36 mouse cellular contexts compared by ENCODE assay signal in genomic region chr1:78168796-78169195, GRCm38 (mm10). TPM values are rescaled to one million over a fixed set of nuclear protein-coding genes. Genes with fewer than 3 reads are reported as not detected.
DNase-seq lines count a peak whose midpoint lies in the region; ATAC-seq lines count a peak whose summit lies in the region.
"Had no signal": no experiment of that assay in that cellular context is flagged by ENCODE, and none has a peak within 500 bp of the region (broad histone marks: within the 10 kb centered on the region; RNA-seq: fewer than 3 reads in every experiment).

No protein-coding gene starts in this region.

- H3K36me3 ChIP-seq in hindbrain, embryonic 11.5 days (ENCODE audit: control insufficient read depth, insufficient read depth, low read length), result no peaks in the 10 kb centered on the region
- H3K36me3 ChIP-seq in hindbrain, embryonic 13.5 days, result no peaks in the 10 kb centered on the region
- no peaks in the 10 kb centered on the region for H3K36me3 ChIP-seq in neural tube, embryonic 12.5 days
- no peaks in the 10 kb centered on the region for H3K36me3 ChIP-seq in midbrain, embryonic 13.5 days
- H3K36me3 ChIP-seq: embryonic facial prominence, embryonic 15.5 days; heart, embryonic 10.5 days; heart, embryonic 15.5 days had no signal

- no peak overlapping the region for H3K4me3 ChIP-seq in hindbrain, embryonic 11.5 days (ENCODE audit: low read depth, low read length)
- no peak overlapping the region for H3K4me3 ChIP-seq in hindbrain, embryonic 13.5 days
- no peak overlapping the region for H3K4me3 ChIP-seq in neural tube, embryonic 12.5 days
- no peak overlapping the region for H3K4me3 ChIP-seq in midbrain, embryonic 13.5 days (replicated peaks)
- H3K4me3 ChIP-seq: embryonic facial prominence, embryonic 15.5 days; forebrain, embryonic 13.5 days; heart, embryonic 10.5 days; heart, embryonic 15.5 days; myocyte had no signal

- no peak overlapping the region for H3K9ac ChIP-seq in hindbrain, embryonic 11.5 days (ENCODE audit: low read depth, low read length)
- no peak overlapping the region for H3K9ac ChIP-seq in hindbrain, embryonic 13.5 days
- no peak overlapping the region for H3K9ac ChIP-seq in neural tube, embryonic 12.5 days
- H3K9ac ChIP-seq in midbrain, embryonic 13.5 days (replicated peaks), result no peak overlapping the region
- H3K9ac ChIP-seq: embryonic facial prominence, embryonic 15.5 days; forebrain, embryonic 13.5 days; heart, embryonic 15.5 days; liver, embryonic 14.5 days had no signal

- DNase-seq in embryo, embryonic 10 days (ENCODE audit: low spot score), result peak; percentile 59
- no peak for DNase-seq in embryo, embryonic 9.5 days (ENCODE audit: extremely low spot score)
- peak; percentile 60 for DNase-seq in hindbrain, embryonic 11.5 days (ENCODE audit: low spot score)
- DNase-seq in neural tube, embryonic 10.5 days (ENCODE audit: extremely low spot score, low spot score), result no peak
- no peak for DNase-seq in left cerebral cortex, postnatal 36 days (ENCODE audit: low spot score in 2 of 2)
- DNase-seq: adrenal gland, adult 2 months; adrenal gland, postnatal 36 days; cerebellum, postnatal 14 days; gastrocnemius, postnatal 14 days; heart, postnatal 36 days; kidney, adult 8-10 months; kidney, postnatal 10 days; layer of hippocampus, postnatal 36 days; liver; lung, adult 2 months; lung, postnatal 10 days; right cerebral cortex, adult 18-20 months; spleen, adult 18-20 months; thymus, adult 18-20 months; thymus, postnatal 25 days had no signal

- intact Hi-C loops in left cerebral cortex, postnatal 36 days (cut with DNase I), result no loop called here

- peak overlapping the region; percentile 17; the same call in 1 of the 2 replicates for H3K4me2 ChIP-seq in hindbrain, embryonic 11.5 days (replicated peaks; ENCODE audit: low read depth, low read length)
- no peak overlapping the region for H3K4me2 ChIP-seq in hindbrain, embryonic 13.5 days
- peak overlapping the region; percentile 26; the same call in 1 of the 2 replicates for H3K4me2 ChIP-seq in neural tube, embryonic 12.5 days (replicated peaks)
- peak overlapping the region; percentile 34; the same call in 1 of the 2 replicates for H3K4me2 ChIP-seq in midbrain, embryonic 13.5 days (replicated peaks)
- H3K4me2 ChIP-seq: embryonic facial prominence, embryonic 15.5 days; forebrain, embryonic 13.5 days; heart, embryonic 15.5 days had no signal

- ATAC-seq in hindbrain, embryonic 11.5 days (ENCODE audit: low FRiP score), result no peak
- ATAC-seq in hindbrain, embryonic 13.5 days (ENCODE audit: low FRiP score), result no peak
- no peak for ATAC-seq in neural tube, embryonic 12.5 days (ENCODE audit: low FRiP score, low read depth)
- ATAC-seq in midbrain, embryonic 13.5 days, result no peak
- ATAC-seq: activated CD4-positive, CD25-positive, alpha-beta regulatory T cell, adult 4 months had no signal

- no peaks in the 10 kb centered on the region for H3K9me3 ChIP-seq in hindbrain, embryonic 11.5 days (ENCODE audit: control insufficient read depth, low read length)
- no peaks in the 10 kb centered on the region for H3K9me3 ChIP-seq in hindbrain, embryonic 13.5 days
- no peaks in the 10 kb centered on the region for H3K9me3 ChIP-seq in neural tube, embryonic 12.5 days
- H3K9me3 ChIP-seq in midbrain, embryonic 13.5 days, result no peaks in the 10 kb centered on the region
- H3K9me3 ChIP-seq: embryonic facial prominence, embryonic 15.5 days; forebrain, embryonic 13.5 days; heart, embryonic 10.5 days; heart, embryonic 15.5 days had no signal

- H3K27ac ChIP-seq in hindbrain, embryonic 11.5 days (ENCODE audit: low read depth, low read length), result peak overlapping the region; percentile 69
- H3K27ac ChIP-seq in hindbrain, embryonic 13.5 days, result no peak overlapping the region
- H3K27ac ChIP-seq in neural tube, embryonic 12.5 days, result no peak overlapping the region
- peak overlapping the region; percentile 42 for H3K27ac ChIP-seq in midbrain, embryonic 13.5 days
- H3K27ac ChIP-seq: forebrain, embryonic 13.5 days; heart, embryonic 10.5 days; heart, embryonic 15.5 days; liver, embryonic 14.5 days; stomach, postnatal 0 days had no signal

- peaks cover 3% of the 10 kb centered on the region for H3K4me1 ChIP-seq in hindbrain, embryonic 11.5 days (replicated peaks; ENCODE audit: control insufficient read depth, insufficient read depth, low read length)
- peaks cover 52% of the 10 kb centered on the region for H3K4me1 ChIP-seq in hindbrain, embryonic 13.5 days (replicated peaks)
- H3K4me1 ChIP-seq in neural tube, embryonic 12.5 days, result peaks cover 59% of the 10 kb centered on the region
- peaks cover 58% of the 10 kb centered on the region for H3K4me1 ChIP-seq in midbrain, embryonic 13.5 days (replicated peaks)
- H3K4me1 ChIP-seq: heart, embryonic 10.5 days; heart, embryonic 15.5 days had no signal

- H3K27me3 ChIP-seq in hindbrain, embryonic 11.5 days (ENCODE audit: control insufficient read depth, insufficient read depth, low read length), result peaks cover 24% of the 10 kb centered on the region
- H3K27me3 ChIP-seq in hindbrain, embryonic 13.5 days, result peaks cover 86% of the 10 kb centered on the region
- peaks cover 24% of the 10 kb centered on the region for H3K27me3 ChIP-seq in neural tube, embryonic 12.5 days (replicated peaks)
- H3K27me3 ChIP-seq in midbrain, embryonic 13.5 days, result peaks cover 85% of the 10 kb centered on the region
- H3K27me3 ChIP-seq: CH12.LX had no signal

- WGBS in hindbrain, embryonic 11.5 days, result 23% methylated on average over 3 of the region's 3 CpGs
- 21% methylated on average over 3 of the region's 3 CpGs for WGBS in hindbrain, embryonic 13.5 days
- WGBS in neural tube, embryonic 12.5 days, result 23% methylated on average over 3 of the region's 3 CpGs
- WGBS in midbrain, embryonic 13.5 days, result 11% methylated on average over 3 of the region's 3 CpGs

RNA-seq across cellular contexts. Expression of gene Pax3, which starts 28.1 kb away (rescaled TPM):
- polyA plus RNA-seq in hindbrain, embryonic 11.5 days (2014; fragmentation: Nextera tagmentation; extraction: Ambion mirVana), result 48.3 and 49.2 TPM in 2 replicates
- polyA plus RNA-seq in hindbrain, embryonic 13.5 days (2015; fragmentation: Nextera tagmentation; extraction: Ambion mirVana), result 17.6 and 24.4 TPM in 2 replicates
- 44.6 and 45.4 TPM in 2 replicates for polyA plus RNA-seq in neural tube, embryonic 12.5 days (2016; fragmentation: Nextera tagmentation; extraction: Ambion mirVana)
- 30.4 and 35.6 TPM in 2 replicates for polyA plus RNA-seq in midbrain, embryonic 13.5 days (2015; fragmentation: Nextera tagmentation; extraction: Ambion mirVana)
- total RNA-seq in left cerebral cortex, postnatal 36 days (2021), result not detected
- total RNA-seq: adrenal gland, adult 2 months; adrenal gland, postnatal 36 days; gastrocnemius, postnatal 14 days; granulocyte monocyte progenitor cell, adult 5-6 weeks; heart, postnatal 36 days; layer of hippocampus, postnatal 36 days had no signal
- polyA plus RNA-seq: adrenal gland, adult 2 months; cortical plate, adult 2 months; intestine, embryonic 14.5 days; large intestine, adult 2 months; liver, embryonic 14.5 days; lung, adult 2 months; stomach, postnatal 0 days had no signal

Comparison
In these comparisons a context has a peak if more than half of its experiments do, and no peak if none do; other contexts are left out.
1. DNase-seq: peak in embryo, embryonic 10 days (single experiment) and hindbrain, embryonic 11.5 days (single experiment); none in embryo, embryonic 9.5 days (single experiment), neural tube, embryonic 10.5 days (single experiment) and left cerebral cortex, postnatal 36 days (0 of 2).
2. H3K27ac ChIP-seq: peak in hindbrain, embryonic 11.5 days (single experiment) and midbrain, embryonic 13.5 days (single experiment); none in hindbrain, embryonic 13.5 days (single experiment) and neural tube, embryonic 12.5 days (single experiment).